12 mouse cellular contexts compared by ENCODE assay signal in genomic region chr19:36922015-36922414, GRCm38 (mm10). TPM values are rescaled to one million over a fixed set of nuclear protein-coding genes. Genes with fewer than 3 reads are reported as not detected.
A peak's percentile ranks its signal among the peaks of the same experiment; 100 is the strongest.
DNase-seq lines count a peak whose midpoint lies in the region; ATAC-seq and TF ChIP-seq lines count a peak whose summit lies in the region.
"Had no signal": no experiment of that assay in that cellular context is flagged by ENCODE, and none has a peak within 500 bp of the region (broad histone marks: within the 10 kb centered on the region; RNA-seq: fewer than 3 reads in every experiment).

No protein-coding gene starts in this region.

- WGBS in hindbrain, embryonic 14.5 days: 34% methylated on average over 2 of the region's 2 CpGs
- WGBS in hindbrain, embryonic 10.5 days: 37% methylated on average over 2 of the region's 2 CpGs
- 24% methylated on average over 2 of the region's 2 CpGs for WGBS in stomach, postnatal 0 days

- H3K4me2 ChIP-seq in hindbrain, embryonic 14.5 days (replicated peaks): no peak overlapping the region
- no peak overlapping the region for H3K4me2 ChIP-seq in stomach, postnatal 0 days (replicated peaks; ENCODE audit: low read depth)
- H3K4me2 ChIP-seq: neural tube, embryonic 13.5 days had no signal

- H3K4me1 ChIP-seq in hindbrain, embryonic 14.5 days (replicated peaks; ENCODE audit: control insufficient read depth, insufficient read depth, low read length): peaks cover 22% of the 10 kb centered on the region
- H3K4me1 ChIP-seq in hindbrain, embryonic 10.5 days (replicated peaks): peaks cover 29% of the 10 kb centered on the region
- H3K4me1 ChIP-seq in stomach, postnatal 0 days (replicated peaks; ENCODE audit: control insufficient read depth, insufficient read depth): 0 out of 2 replicates have a peak, but pooled peaks cover 2% of the 10 kb centered on the region

- H3K36me3 ChIP-seq in hindbrain, embryonic 14.5 days (replicated peaks; ENCODE audit: control insufficient read depth, insufficient read depth): no peaks in the 10 kb centered on the region
- no peaks in the 10 kb centered on the region for H3K36me3 ChIP-seq in hindbrain, embryonic 10.5 days
- H3K36me3 ChIP-seq in stomach, postnatal 0 days (ENCODE audit: control insufficient read depth, insufficient read depth, low read length): no peaks in the 10 kb centered on the region
- H3K36me3 ChIP-seq: neural tube, embryonic 13.5 days had no signal

- DNase-seq in hindbrain, embryonic 14.5 days (ENCODE audit: low spot score): peak; percentile 81
- no peak for DNase-seq in hindbrain, embryonic 10.5 days (ENCODE audit: low spot score)
- DNase-seq in thymus, postnatal 0 days (ENCODE audit: low spot score): peak; percentile 59
- no peak for DNase-seq in thymus, postnatal 14 days
- DNase-seq in embryo, embryonic 10.5 days (ENCODE audit: low spot score): peak; percentile 82
- no peak for DNase-seq in stomach, postnatal 0 days (ENCODE audit: low spot score)
- no peak for DNase-seq in urinary bladder, postnatal 36 days (ENCODE audit: low spot score in 2 of 2)
- no peak for DNase-seq in frontal cortex, postnatal 25 days (ENCODE audit: low spot score in 2 of 2)
- DNase-seq: cerebellum, postnatal 36 days; heart, postnatal 14 days; layer of hippocampus, adult 9-11 months had no signal

- TF ChIP-seq CTCF in stomach, postnatal 0 days (IDR thresholded peaks at IDR 0.05; ENCODE audit: low read depth): peak; percentile 72

- TF ChIP-seq EP300 in stomach, postnatal 0 days (optimal IDR thresholded peaks at IDR 0.05): no peak

- no peak for ATAC-seq in hindbrain, embryonic 14.5 days (ENCODE audit: low FRiP score)
- no peak for ATAC-seq in stomach, postnatal 0 days (ENCODE audit: low FRiP score, low TSS enrichment)

- no peak overlapping the region for H3K4me3 ChIP-seq in hindbrain, embryonic 14.5 days (replicated peaks; ENCODE audit: low read length)
- H3K4me3 ChIP-seq in hindbrain, embryonic 10.5 days: no peak overlapping the region
- no peak overlapping the region for H3K4me3 ChIP-seq in stomach, postnatal 0 days (ENCODE audit: low read depth, low read length)
- H3K4me3 ChIP-seq: neural tube, embryonic 13.5 days had no signal

- no peaks in the 10 kb centered on the region for H3K9me3 ChIP-seq in hindbrain, embryonic 14.5 days (ENCODE audit: control insufficient read depth, low read length)
- no peaks in the 10 kb centered on the region for H3K9me3 ChIP-seq in hindbrain, embryonic 10.5 days
- no peaks in the 10 kb centered on the region for H3K9me3 ChIP-seq in stomach, postnatal 0 days (ENCODE audit: control insufficient read depth, low read length)
- H3K9me3 ChIP-seq: neural tube, embryonic 13.5 days had no signal

- H3K27me3 ChIP-seq in hindbrain, embryonic 14.5 days (ENCODE audit: control insufficient read depth, insufficient read depth, low read length): no peaks in the 10 kb centered on the region
- no peaks in the 10 kb centered on the region for H3K27me3 ChIP-seq in hindbrain, embryonic 10.5 days (ENCODE audit: insufficient read depth, poor library complexity, severe bottlenecking)
- H3K27me3 ChIP-seq in stomach, postnatal 0 days (ENCODE audit: control insufficient read depth, insufficient read depth, low read length): no peaks in the 10 kb centered on the region

- H3K9ac ChIP-seq in hindbrain, embryonic 14.5 days: no peak overlapping the region
- no peak overlapping the region for H3K9ac ChIP-seq in stomach, postnatal 0 days (ENCODE audit: low read length)
- H3K9ac ChIP-seq: neural tube, embryonic 13.5 days had no signal

- no peak overlapping the region for H3K27ac ChIP-seq in hindbrain, embryonic 14.5 days
- no peak overlapping the region for H3K27ac ChIP-seq in hindbrain, embryonic 10.5 days
- H3K27ac ChIP-seq in stomach, postnatal 0 days (replicated peaks): no peak overlapping the region
- H3K27ac ChIP-seq: neural tube, embryonic 13.5 days had no signal

RNA-seq across cellular contexts. Expression of gene Fgfbp3, which starts 2.6 kb away (rescaled TPM):
- 62.4 and 72.7 TPM in 2 replicates for polyA plus RNA-seq in hindbrain, embryonic 14.5 days (2014; fragmentation: Nextera tagmentation; extraction: Ambion mirVana)
- polyA plus RNA-seq in hindbrain, embryonic 10.5 days (2016; fragmentation: Nextera tagmentation; extraction: Ambion mirVana): 21.3 and 25.1 TPM in 2 replicates
- 5.2 and 6.5 TPM in 2 replicates for polyA plus RNA-seq in thymus, postnatal 0 days (2015; fragmentation: Nextera tagmentation; extraction: Ambion mirVana)
- 4.4 and 5.1 TPM in 2 replicates for polyA plus RNA-seq in stomach, postnatal 0 days (2015; fragmentation: Nextera tagmentation; extraction: Ambion mirVana)

RNA-seq across cellular contexts. Expression of gene Btaf1, which starts 3.9 kb away (rescaled TPM):
- 13.5 and 14.4 TPM in 2 replicates for polyA plus RNA-seq in hindbrain, embryonic 14.5 days (2014; fragmentation: Nextera tagmentation; extraction: Ambion mirVana)
- 12.7 and 17.6 TPM in 2 replicates for polyA plus RNA-seq in hindbrain, embryonic 10.5 days (2016; fragmentation: Nextera tagmentation; extraction: Ambion mirVana)
- 8.6 and 10.1 TPM in 2 replicates for polyA plus RNA-seq in thymus, postnatal 0 days (2015; fragmentation: Nextera tagmentation; extraction: Ambion mirVana)
- 2.8 and 3.1 TPM in 2 replicates for polyA plus RNA-seq in stomach, postnatal 0 days (2015; fragmentation: Nextera tagmentation; extraction: Ambion mirVana)

Comparison
In these comparisons a context has a peak if more than half of its experiments do, and no peak if none do; other contexts are left out.
1. DNase-seq: peak in hindbrain, embryonic 14.5 days (single experiment), thymus, postnatal 0 days (single experiment) and embryo, embryonic 10.5 days (single experiment); none in hindbrain, embryonic 10.5 days (single experiment), thymus, postnatal 14 days (single experiment), stomach, postnatal 0 days (single experiment), urinary bladder, postnatal 36 days (0 of 2) and frontal cortex, postnatal 25 days (0 of 2).